Mouse (Mus musculus) midbrain, embryonic 14.5 days (tissue): Measurements from ENCODE around the gene Myo10. TPM values are rescaled to one million over a fixed set of nuclear protein-coding genes. Genes with fewer than 3 reads are reported as not detected.

Experiments used
- ATAC-seq: fragments of 200-750 bp; cut with Nextera tagmentation; 2 replicates; pipeline ENCODE4 v1.8.0; 2017; ENCODE audit warnings: moderate number of reproducible peaks, moderate library complexity; ENCODE audit not compliant: low FRiP score, low TSS enrichment
- DNase-seq: peaks from one replicate; pipeline ENCODE4 v3.0.0-alpha.2; 2015
- H3K27ac ChIP-seq: fragments of 300-500 bp; sonication (generic); replicated peaks from 2 replicates; pipeline ENCODE4 v1.5.1; 2014; ENCODE audit warnings: mild to moderate bottlenecking, low read depth, low read length, moderate library complexity
- H3K27me3 ChIP-seq: fragments of 300-500 bp; sonication (generic); 2 replicates; pipeline ENCODE4 v1.6.1; 2014; ENCODE audit warnings: low read length, control low read depth, mixed read lengths; ENCODE audit not compliant: control insufficient read depth, insufficient read depth
- H3K36me3 ChIP-seq: fragments of 300-500 bp; sonication (generic); 2 replicates; pipeline ENCODE4 v1.6.1; 2014; ENCODE audit warnings: low read length, control low read depth; ENCODE audit not compliant: control insufficient read depth, insufficient read depth
- H3K4me1 ChIP-seq: fragments of 300-500 bp; sonication (generic); 2 replicates; pipeline ENCODE4 v1.6.1; 2014; ENCODE audit warnings: mild to moderate bottlenecking, antibody characterized with exemption, low read length, control low read depth; ENCODE audit not compliant: control insufficient read depth, insufficient read depth
- H3K4me2 ChIP-seq: fragments of 300-500 bp; sonication (generic); 2 replicates; pipeline ENCODE4 v1.6.1; 2014; ENCODE audit warnings: mild to moderate bottlenecking, low read length, moderate library complexity
- H3K4me3 ChIP-seq: fragments of 300-500 bp; sonication (generic); replicated peaks from 2 replicates; pipeline ENCODE4 v1.5.1; 2014; ENCODE audit warnings: low read depth, low read length
- H3K9ac ChIP-seq: fragments of 300-500 bp; sonication (generic); replicated peaks from 2 replicates; pipeline ENCODE4 v1.6.1; 2014; ENCODE audit warnings: mild to moderate bottlenecking, low read length, moderate library complexity
- H3K9me3 ChIP-seq: fragments of 300-500 bp; sonication (generic); 2 replicates; pipeline ENCODE4 v1.6.1; 2016; ENCODE audit warnings: low read length, control low read depth, mixed read lengths; ENCODE audit not compliant: control insufficient read depth
- WGBS: fragments of 180-500 bp; shearing (Covaris S2); extraction: QIAGEN DNeasy Blood & Tissue Kit; methylation state at CpG from one replicate; pipeline ENCODE4 v1.1.7; 2014; 5-methylcytosine and 5-hydroxymethylcytosine counted together
- polyA plus RNA-seq: library from polyadenylated mRNA; unstranded; fragments of >200 nt; fragmentation: Nextera tagmentation; extraction: Ambion mirVana; gene quantifications from 2 replicates; pipeline ENCODE4 v1.2.1, GENCODE M21; 2014

The Myo10 gene
- polyA plus RNA-seq, 1 experiment from 2014 or later: 33.6 TPM

DNA sequence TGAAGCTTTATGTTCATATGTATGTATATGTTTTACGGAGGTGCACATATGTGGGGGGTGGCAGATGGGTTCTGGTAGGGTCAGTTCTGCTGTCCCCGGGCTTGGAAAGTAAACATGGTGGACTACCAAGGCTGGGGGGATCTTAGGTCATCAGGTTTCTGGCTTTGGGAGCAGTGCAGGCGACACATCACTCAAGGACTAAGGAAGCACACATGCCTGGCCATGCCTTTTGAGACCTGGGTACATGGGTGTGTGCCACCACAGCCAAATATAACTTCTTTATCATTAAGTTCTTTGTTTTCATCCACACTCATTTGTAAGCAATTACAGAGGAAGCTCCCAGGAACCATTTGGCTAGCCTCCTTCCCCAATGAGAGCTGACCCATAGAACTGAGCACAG, 72.9 kb downstream of the Myo10 start:
- Histone ChIP-seq H3K4me2 (no peak overlapping the region), H3K9ac (no peak overlapping the region), H3K9me3 (no peaks in the 10 kb centered on the region), H3K4me3 (no peak overlapping the region), H3K4me1 (peaks cover 13% of the 10 kb centered on the region), H3K27me3 (no peaks in the 10 kb centered on the region), H3K36me3 (no peaks in the 10 kb centered on the region), H3K27ac (no peak overlapping the region)
- no peak for DNase-seq
- ATAC-seq: no peak
- WGBS: 96% methylated on average over 3 of the region's 3 CpGs

DNA sequence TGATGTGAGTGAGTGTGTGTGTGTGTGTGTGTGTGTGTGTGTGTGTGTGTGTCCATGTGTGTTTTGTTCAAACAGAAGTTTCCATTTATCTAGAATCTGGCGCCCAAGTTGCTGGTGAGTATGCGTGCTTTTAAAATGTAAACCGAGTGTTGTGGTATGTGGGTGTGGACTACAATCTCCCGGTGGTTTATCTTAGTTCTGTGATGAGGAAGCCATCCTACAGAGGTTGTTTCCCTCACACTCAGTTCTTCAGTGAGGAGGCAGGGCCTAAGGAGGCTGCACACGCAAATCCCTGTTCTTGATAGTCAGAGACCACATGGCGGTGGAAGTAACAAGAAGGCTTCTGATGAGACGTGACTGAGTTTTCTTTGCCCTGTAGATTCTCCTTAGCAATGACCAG, 73.6 kb downstream of the Myo10 start:
- H3K27ac ChIP-seq: no peak overlapping the region
- peaks cover 8% of the 10 kb centered on the region for H3K4me1 ChIP-seq
- DNase-seq (no peak), ATAC-seq (no peak)
- H3K36me3 ChIP-seq: no peaks in the 10 kb centered on the region
- no peaks in the 10 kb centered on the region for H3K27me3 ChIP-seq
- H3K9me3 ChIP-seq: no peaks in the 10 kb centered on the region
- WGBS: 95% methylated on average over 7 of the region's 7 CpGs
- no peak overlapping the region for H3K4me2 ChIP-seq
- H3K4me3 ChIP-seq: no peak overlapping the region
- H3K9ac ChIP-seq: no peak overlapping the region

GRCm38 (mm10) chr15:25696660-25697059, 74.3 kb downstream of the Myo10 start:
- Histone ChIP-seq H3K9me3 (no peaks in the 10 kb centered on the region), H3K4me1 (peaks cover 5% of the 10 kb centered on the region; the same call in 1 of the 2 replicates), H3K9ac (no peak overlapping the region), H3K4me3 (no peak overlapping the region), H3K27ac (no peak overlapping the region), H3K36me3 (no peaks in the 10 kb centered on the region), H3K4me2 (no peak overlapping the region), H3K27me3 (no peaks in the 10 kb centered on the region)
- no peak for DNase-seq
- ATAC-seq: no peak
- 90% methylated on average over 6 of the region's 6 CpGs for WGBS

GRCm38 (mm10) chr15:25699032-25699557, 76.8 kb downstream of the Myo10 start:
- Histone ChIP-seq H3K27me3 (no peaks in the 10 kb centered on the region), H3K9me3 (no peaks in the 10 kb centered on the region), H3K4me1 (no peaks in the 10 kb centered on the region), H3K27ac (no peak overlapping the region), H3K9ac (no peak overlapping the region), H3K36me3 (no peaks in the 10 kb centered on the region), H3K4me3 (no peak overlapping the region), H3K4me2 (no peak overlapping the region)
- no peak for ATAC-seq
- 95% methylated on average over 4 of the region's 4 CpGs for WGBS
- no peak for DNase-seq

DNA sequence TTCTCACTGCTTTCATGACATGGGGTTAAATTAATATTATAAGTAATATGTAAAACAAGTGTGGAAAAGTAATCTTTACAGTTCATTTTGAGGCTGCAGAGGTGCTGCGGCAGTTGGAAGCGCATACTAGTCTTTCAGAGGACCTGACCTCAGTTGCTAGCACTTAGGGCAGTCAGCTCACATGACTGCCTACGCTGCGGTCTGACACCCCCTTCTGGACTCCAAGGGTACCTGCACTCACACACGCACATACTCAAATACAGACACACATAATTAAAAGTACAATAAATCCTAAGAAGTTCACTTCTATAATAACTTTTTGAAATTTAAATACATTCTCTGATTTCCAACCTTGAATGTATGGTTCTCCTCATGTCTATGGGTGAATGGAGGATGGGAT, 80.3 kb downstream of the Myo10 start:
- Histone ChIP-seq H3K9me3 (no peaks in the 10 kb centered on the region), H3K4me2 (no peak overlapping the region), H3K9ac (no peak overlapping the region), H3K27ac (no peak overlapping the region), H3K27me3 (no peaks in the 10 kb centered on the region), H3K4me3 (no peak overlapping the region), H3K4me1 (no peaks in the 10 kb centered on the region), H3K36me3 (no peaks in the 10 kb centered on the region)
- no peak for ATAC-seq
- WGBS: over 99% methylated on average over 5 of the region's 5 CpGs
- no peak for DNase-seq

GRCm38 (mm10) chr15:25704809-25705585, 82.7 kb downstream of the Myo10 start:
- H3K27me3 ChIP-seq: no peaks in the 10 kb centered on the region

DNA sequence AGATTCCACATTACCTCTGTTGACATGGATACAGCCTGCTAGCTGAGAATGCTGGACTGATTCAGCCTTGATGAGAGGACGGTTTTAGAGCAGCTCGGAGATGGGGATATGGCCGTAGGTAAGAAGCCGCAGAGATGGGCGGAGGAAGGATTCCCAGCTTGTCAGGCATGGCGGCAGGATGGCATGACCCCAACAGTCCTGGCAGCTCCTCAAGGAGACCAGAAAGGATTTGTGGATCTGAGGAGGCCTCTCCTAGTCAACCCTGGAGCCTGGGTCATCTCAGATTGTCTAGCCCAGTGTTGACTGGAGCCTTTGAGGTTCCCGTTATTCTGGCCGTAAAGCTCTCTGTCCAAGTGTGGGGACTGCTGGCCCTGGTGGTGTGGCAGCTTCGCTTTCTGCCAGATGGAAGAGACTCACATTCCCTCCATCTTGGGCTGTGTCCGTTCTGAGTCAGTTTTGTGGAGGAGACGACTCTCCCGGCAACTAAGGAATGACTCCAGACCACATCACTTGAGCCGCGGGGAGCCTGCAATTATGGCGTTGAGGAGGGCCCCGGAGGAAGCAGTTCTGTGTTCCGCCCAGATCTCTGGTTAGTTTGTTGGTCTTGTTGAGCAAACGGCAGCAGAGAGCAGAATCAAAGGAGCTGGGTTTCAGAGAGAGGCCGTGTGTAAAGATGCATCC, 84.7 kb downstream of the Myo10 start:
- Histone ChIP-seq H3K9me3 (no peaks in the 10 kb centered on the region), H3K4me1 (no peaks in the 10 kb centered on the region), H3K9ac (no peak overlapping the region), H3K27me3 (no peaks in the 10 kb centered on the region), H3K27ac (no peak overlapping the region), H3K4me2 (no peak overlapping the region), H3K4me3 (no peak overlapping the region), H3K36me3 (no peaks in the 10 kb centered on the region)
- ATAC-seq: no peak
- no peak for DNase-seq
- 89% methylated on average over 19 of the region's 19 CpGs for WGBS

More at GRCm38 (mm10) chr15:25704809-25705585, 82.7 kb downstream of the Myo10 start:
- WGBS: 86% methylated on average over 11 of the region's 11 CpGs
- no peaks in the 10 kb centered on the region for H3K9me3 ChIP-seq
- H3K9ac ChIP-seq: no peak overlapping the region
- H3K4me1 ChIP-seq: no peaks in the 10 kb centered on the region
- no peak overlapping the region for H3K4me3 ChIP-seq
- H3K36me3 ChIP-seq: no peaks in the 10 kb centered on the region
- no peak overlapping the region for H3K27ac ChIP-seq
- H3K4me2 ChIP-seq: no peak overlapping the region
- no peak for DNase-seq
- ATAC-seq: no peak

GRCm38 (mm10) chr15:25707891-25708290, 85.6 kb downstream of the Myo10 start:
- Histone ChIP-seq H3K4me3 (no peak overlapping the region), H3K4me2 (no peak overlapping the region), H3K36me3 (no peaks in the 10 kb centered on the region), H3K9me3 (no peaks in the 10 kb centered on the region), H3K4me1 (no peaks in the 10 kb centered on the region), H3K9ac (no peak overlapping the region), H3K27me3 (no peaks in the 10 kb centered on the region), H3K27ac (no peak overlapping the region)
- ATAC-seq: no peak
- DNase-seq: no peak
- 88% methylated on average over 1 of the region's 1 CpGs for WGBS
